Mouse (Mus musculus): ENCODE results near the gene Rassf8.
A peak's percentile ranks its signal among the peaks of the same experiment; 100 is the strongest.

Gene Rassf8

GRCm38 (mm10) chr6:145779383-145779782, 32.8 kb downstream of the Rassf8 start:
- DNase-seq = peak; percentile 54 to 71

DNA sequence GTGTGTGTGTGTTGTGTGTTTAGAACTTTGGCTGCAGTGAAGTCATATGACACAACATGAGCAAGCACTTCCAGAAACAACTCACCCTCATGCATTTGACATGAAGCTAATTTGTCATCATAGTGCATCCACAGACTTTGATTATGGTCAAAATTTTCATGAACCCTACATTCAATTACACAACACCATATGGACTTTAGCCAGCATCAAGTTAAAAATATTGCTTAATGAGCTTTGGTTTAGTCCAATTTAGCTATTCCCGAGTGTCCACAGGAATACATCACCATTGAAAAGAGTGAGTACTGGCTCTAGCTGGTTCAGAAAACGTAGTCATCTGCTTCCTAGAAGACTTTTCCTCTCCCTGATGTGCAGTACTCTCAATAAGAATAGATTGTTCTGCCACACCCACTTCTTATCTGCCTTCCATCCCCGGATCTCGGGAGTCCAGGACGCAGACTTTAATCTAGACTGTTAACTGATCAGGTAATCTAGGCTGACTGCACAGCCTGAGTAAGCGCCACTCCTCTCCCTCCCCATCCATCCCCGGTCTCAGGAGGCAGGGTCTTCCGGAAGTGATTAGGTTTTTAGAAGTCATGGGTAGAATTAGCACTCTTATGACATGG, 33.7 kb downstream of the Rassf8 start:
- no peak for DNase-seq

- DNase-seq = no peak
Observed at GRCm38 (mm10) chr6:145781256-145781655, 34.7 kb downstream of the Rassf8 start.

DNA sequence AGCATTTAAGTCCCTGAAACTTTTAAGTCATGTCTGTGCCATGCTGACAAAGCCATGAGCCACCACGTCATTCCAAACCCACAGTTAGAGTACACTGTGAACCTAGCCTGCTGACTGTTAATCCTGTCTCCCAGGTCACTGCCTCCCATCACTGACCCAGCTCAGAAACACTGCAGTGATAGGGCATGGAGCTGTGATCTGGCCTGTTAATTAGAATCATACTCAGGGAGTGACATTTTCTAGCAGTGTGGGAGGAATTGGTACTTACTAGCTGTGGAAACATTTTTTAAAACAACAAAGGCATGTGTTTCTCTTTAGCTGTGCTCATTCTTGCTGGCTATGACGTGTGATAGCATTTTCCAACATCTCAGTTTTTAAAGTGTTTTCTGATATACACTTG, 35.4 kb downstream of the Rassf8 start:
- DNase-seq = no peak

- no peak for DNase-seq
Observed at GRCm38 (mm10) chr6:145787311-145787710, 40.8 kb downstream of the Rassf8 start.

DNA sequence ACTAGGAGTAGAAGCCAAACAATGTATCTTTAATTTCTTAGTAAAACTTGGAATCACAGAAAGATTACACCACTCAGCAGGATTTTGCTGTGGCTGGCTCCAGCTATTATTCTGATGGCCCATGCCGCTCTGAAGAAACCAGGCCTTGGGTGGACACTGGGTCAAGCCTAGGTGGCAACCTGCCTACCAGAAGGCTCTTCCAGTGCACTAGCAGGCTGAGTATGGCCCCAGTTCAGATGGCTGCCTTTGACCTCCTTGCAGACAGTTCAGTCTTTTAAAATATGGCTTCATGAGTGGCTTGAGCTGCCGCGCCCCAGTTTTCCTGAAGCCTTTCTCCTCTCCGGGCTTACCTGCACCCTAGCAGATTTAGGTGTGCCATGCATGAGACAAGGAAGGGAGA, 43.2 kb downstream of the Rassf8 start:
- no peak for DNase-seq

- DNase-seq = no peak
Observed at GRCm38 (mm10) chr6:145792373-145792772, 45.8 kb downstream of the Rassf8 start.

GRCm38 (mm10) chr6:145793109-145793593, 46.6 kb downstream of the Rassf8 start:
- DNase-seq = peak; percentile 48 to 80

DNA sequence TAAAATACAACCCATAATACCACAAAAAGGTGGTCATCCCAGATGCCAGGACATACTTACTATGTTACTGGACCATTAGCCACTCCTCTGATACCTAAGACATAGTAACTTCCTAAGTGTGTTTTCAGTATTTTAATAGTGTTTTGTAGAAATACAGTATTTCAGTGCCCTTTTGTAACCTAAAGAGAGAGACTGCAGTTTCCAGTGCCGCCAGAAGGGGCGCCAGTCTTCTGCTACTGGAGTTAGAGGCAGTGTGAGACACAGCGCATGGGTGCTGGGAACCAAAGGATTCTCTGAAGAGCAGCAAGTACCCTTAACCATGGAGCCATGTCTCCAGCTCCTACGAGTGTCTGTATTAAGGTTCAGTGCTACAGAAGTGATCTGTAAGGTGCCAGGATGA, 48.1 kb downstream of the Rassf8 start:
- DNase-seq = no peak

- peak; percentile 37 to 50 for DNase-seq
Observed at GRCm38 (mm10) chr6:145796191-145797023, 49.9 kb downstream of the Rassf8 start.

GRCm38 (mm10) chr6:145797692-145798091, 51.1 kb downstream of the Rassf8 start:
- DNase-seq = no peak

GRCm38 (mm10) chr6:145801796-145802488, 55.4 kb downstream of the Rassf8 start:
- no peak for DNase-seq

GRCm38 (mm10) chr6:145802881-145803280, 56.3 kb downstream of the Rassf8 start:
- DNase-seq = no peak

DNA sequence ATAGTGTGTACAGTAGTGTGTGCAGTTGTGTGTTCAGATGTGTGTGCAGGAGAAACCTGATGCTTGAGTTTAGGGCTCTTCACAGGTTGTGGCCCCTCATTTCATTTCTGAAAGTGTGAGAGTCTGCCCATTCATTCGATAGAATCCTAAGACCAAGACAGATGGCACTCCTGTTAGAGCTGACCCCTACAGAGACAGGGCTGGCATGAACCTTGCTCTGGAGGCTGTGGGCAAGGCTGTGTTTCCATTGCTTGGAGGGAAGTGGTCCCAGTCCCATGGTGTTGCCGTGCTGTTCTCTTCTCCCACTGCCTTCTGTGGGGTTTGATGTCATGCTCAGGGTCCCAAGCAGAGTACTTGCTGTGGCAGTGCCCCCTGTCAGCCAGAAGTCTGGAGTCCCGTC, 57.7 kb downstream of the Rassf8 start:
- no peak for DNase-seq

GRCm38 (mm10) chr6:145806784-145807183, 60.2 kb downstream of the Rassf8 start:
- DNase-seq = peak in 1 of 2 experiments; percentile 45

- no peak for DNase-seq
Observed at GRCm38 (mm10) chr6:145807929-145808328, 61.4 kb downstream of the Rassf8 start.

DNA sequence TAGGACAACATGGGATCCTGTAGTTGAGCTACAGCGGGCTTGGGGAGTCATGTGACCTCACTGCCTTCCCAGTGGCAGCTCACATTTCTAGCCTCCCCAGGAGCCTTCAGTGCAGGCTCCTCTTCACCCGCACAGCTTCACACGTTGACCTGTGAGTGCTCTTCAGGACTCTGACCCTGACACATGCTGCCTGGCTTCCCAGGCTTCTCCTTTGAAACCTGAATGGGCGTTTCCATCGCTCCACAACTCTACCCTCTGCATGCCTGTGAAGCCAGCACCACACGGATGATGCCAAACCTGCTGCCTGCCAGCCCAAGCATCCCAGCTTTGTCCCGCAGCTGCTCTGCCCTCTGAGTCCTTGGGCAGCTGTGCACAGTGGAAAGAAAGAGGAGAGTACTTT, 63.0 kb downstream of the Rassf8 start:
- DNase-seq = peak in 1 of 2 experiments; percentile 46

DNA sequence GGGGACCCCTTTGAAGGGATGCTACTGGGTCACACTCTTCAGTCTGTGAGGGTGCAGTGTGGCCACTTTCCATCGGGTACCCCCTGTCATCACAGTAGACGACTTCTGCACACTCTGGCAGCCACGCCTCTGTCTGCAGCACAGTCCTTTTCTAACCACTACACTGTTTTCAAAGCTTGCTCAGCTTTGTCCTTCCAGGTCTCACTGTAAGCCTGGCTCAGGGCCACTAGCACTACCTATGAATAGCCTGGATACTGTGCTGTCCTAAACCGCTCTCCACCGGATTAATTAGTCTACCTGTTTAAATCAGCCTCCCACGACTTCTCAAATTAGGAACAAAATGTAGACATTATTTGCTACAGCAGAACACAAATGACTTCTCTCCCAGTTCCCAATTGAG, 63.5 kb downstream of the Rassf8 start:
- DNase-seq = no peak

DNA sequence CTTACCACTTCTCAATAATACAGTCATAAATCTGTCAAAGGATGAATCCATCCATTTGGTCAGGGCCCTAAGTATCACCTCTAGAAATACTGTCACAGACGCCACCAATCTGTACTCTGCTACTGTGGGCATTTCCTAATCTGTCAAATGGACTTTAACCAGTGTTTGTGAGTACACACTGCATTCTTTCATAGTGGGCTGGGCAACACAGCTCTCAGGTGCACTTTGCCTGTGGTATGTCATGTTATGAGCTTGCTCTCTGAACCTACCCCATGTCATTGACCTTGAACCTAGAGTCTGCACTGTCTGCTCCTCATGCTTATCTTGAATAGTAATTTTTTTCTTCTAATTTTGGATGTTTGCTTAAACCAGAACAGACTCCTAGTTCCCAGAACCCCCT, 64.6 kb downstream of the Rassf8 start:
- DNase-seq = no peak

- DNase-seq = peak in 1 of 2 experiments; percentile 31
Observed at GRCm38 (mm10) chr6:145815200-145815599, 68.7 kb downstream of the Rassf8 start.

DNA sequence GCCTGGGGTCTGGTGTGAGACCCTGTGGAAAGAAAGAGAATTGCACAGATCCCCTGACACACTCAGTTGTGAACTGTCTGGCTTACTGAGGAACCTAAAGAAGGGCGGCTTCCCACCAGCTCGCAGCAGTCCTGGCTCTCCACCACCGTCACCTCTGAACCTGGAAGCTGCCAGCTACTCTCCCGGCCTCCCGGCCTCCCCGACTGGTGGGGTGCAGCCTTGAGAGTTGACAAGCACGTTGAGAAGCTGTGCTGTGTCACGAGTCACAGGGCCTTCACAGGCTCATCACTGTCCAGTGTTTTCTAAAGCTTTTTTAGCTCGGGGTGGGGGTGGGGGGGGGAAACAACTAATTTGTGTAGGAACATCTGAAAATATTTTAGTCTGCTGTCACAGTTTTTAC, 72.6 kb downstream of the Rassf8 start:
- DNase-seq = no peak

GRCm38 (mm10) chr6:145822218-145822617, 75.7 kb downstream of the Rassf8 start:
- DNase-seq = no peak

DNA sequence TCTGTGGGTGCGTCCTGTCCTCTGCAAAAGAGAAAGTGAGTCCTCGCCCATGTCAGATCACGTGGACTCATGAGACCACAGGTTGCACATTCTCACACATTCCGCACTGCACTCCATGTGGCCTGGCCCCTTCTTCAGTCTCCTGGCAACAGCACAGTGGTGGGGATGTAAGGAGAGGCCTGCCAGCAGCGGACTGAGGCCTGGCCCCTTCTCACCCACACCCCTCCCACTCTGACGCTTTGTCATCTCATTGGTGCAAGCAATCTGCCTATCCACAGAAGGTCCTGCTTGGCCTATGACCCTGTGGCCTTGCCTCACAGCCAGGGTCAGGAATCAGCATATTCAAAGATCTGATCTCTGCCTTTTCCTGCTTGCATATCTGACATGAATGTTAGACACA, 76.6 kb downstream of the Rassf8 start:
- DNase-seq = no peak
